Mouse (Mus musculus): ENCODE data around the gene Palm3.

GRCm38 (mm10) chr8:83999057-83999705 is 22.1 kb upstream of the Palm3 start:
- TF ChIP-seq POLR2A (IDR thresholded peaks at IDR 0.05; ENCODE audit: low read depth, low read length) (no peak), SIN3A (IDR thresholded peaks at IDR 0.05; ENCODE audit: low read length) (no peak), CTCF (conservative IDR thresholded peaks at IDR 0.05 in 1 of 2, IDR thresholded peaks at IDR 0.05 in 1 of 2; ENCODE audit: low read depth in 2 of 2, low read length in 2 of 2) (no peak), MAX (IDR thresholded peaks at IDR 0.05; ENCODE audit: low read length) (no peak), ZC3H11A (IDR thresholded peaks at IDR 0.05; ENCODE audit: low read depth, low read length) (no peak), POLR2AphosphoS2 (IDR thresholded peaks at IDR 0.05; ENCODE audit: low read depth, low read length) (no peak), RCOR1 (conservative IDR thresholded peaks at IDR 0.05; ENCODE audit: low read depth, low read length) (no peak), E2F4 (IDR thresholded peaks at IDR 0.05; ENCODE audit: insufficient replicate concordance, low read depth, low read length) (no peak), ZKSCAN1 (IDR thresholded peaks at IDR 0.05; ENCODE audit: borderline replicate concordance, low read depth, low read length) (no peak), MAFK (IDR thresholded peaks at IDR 0.05; ENCODE audit: insufficient replicate concordance, low read length) (no peak), ZNF384 (IDR thresholded peaks at IDR 0.05; ENCODE audit: low read depth, low read length) (no peak), CHD2 (IDR thresholded peaks at IDR 0.05; ENCODE audit: low read length) (no peak)
